Mouse (Mus musculus): ENCODE measurements around the gene Pop4.
"Not testable (repeated sequence)": the region's sequence is repeated elsewhere in the genome, so short reads cannot be mapped to it uniquely, and the experiment has no call there.

Pop4 gene

DNA sequence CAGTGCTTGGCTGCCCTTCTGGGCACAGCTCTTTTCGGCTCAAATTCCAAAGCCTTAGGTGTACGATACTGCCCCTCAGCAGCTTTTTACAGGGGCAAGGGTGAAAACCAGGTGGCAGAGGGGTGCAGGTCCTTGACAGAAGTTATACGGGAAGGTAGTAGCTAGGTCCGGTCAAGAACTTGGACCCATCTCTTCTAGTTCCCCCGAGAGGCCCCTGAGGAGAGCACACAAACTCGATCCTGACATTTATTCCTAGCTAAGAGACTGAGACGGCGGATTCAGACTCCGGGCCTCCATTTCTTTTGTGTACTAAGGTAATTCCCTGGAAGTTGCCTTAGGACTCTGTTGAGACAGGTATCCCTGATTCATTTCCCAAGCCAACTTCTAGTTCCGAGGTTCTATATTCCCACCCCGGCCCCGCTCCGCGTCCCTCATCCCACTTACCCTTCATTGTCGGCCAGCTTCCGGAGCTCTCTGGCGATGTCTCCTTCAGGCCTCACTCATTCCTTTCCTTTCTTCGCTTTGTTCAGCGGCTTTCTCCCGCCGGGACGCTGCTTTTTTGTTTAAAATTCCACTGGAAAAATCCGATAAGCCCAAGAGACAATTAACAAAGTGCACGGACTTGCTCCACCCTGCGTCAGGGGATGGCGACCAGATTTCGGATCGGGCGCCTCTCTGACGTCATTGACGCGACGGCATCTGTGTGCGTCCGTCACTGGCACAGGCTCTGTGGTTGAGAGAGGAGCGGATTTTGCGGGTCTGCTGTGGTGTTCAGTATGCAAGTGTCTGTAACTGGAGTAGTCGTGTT is at the start of gene Pop4:
TSS of gene Pop4 (minus strand) at position 721 of the 808 bp plus-strand sequence.
- DNase-seq (ENCODE audit: extremely low read depth, low read depth), result peak; percentile 70

DNA sequence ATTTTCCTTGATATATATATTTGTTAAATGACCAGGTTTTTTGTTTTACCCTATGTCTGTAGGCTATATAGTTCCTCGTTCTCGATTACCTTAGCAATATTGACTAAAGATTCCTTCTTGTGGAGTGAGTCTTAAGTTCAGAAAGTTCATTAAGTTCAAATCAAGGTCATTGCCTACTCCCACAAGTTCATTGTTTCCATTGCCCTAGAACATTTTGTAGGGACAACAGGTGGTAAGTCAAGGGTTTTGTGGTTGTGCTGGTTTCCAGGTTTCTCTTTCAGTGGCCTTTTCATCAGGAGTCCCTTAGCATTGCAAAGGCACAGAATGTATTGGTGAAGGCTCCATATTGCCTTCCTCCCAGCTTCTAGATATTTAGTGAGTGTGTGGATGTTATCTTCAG is 49.4 kb upstream of the Pop4 start:
- DNase-seq (ENCODE audit: extremely low read depth, low read depth), result no peak

DNA sequence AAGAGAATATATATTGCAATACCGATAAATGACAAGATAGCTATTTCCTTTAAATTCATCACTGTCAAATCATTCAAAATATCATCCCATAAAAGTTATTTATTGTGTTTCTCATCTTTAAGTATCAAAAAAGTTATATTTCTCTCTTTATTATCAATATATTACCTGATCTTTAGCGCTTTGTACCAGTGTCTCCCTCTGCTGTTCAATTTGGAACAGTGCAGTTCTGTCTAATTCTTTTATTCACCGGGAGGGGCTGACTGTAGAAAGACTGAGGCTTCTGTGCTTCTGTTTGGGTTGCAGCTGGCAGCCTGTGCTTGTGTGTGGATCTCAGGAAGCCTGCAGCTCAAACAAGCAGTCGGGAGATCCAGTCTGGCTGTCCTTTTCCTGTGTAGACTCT is 11.0 kb upstream of the Pop4 start:
- DNase-seq (ENCODE audit: extremely low read depth, low read depth), result not testable (repeated sequence)

DNA sequence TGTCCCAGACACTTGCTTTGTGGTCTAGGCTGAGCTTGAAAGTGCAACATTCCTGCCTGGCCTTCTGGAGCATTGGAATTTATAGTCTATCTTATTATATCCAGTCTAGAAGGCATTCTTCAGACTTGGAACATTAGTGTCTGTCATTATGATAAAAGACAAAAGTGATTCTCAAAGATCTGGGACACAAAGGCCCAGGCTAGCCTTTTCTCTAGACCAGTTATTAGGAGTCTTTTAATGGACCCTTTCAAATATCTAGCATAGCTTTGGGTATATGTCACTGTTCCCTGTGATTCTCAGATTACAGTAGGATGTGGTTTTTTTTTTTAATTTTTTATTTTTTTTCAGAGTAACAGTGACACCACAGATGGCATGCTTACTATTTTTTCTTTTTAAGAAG is 1.3 kb upstream of the Pop4 start:
- no peak for DNase-seq (ENCODE audit: extremely low read depth, low read depth)

DNA sequence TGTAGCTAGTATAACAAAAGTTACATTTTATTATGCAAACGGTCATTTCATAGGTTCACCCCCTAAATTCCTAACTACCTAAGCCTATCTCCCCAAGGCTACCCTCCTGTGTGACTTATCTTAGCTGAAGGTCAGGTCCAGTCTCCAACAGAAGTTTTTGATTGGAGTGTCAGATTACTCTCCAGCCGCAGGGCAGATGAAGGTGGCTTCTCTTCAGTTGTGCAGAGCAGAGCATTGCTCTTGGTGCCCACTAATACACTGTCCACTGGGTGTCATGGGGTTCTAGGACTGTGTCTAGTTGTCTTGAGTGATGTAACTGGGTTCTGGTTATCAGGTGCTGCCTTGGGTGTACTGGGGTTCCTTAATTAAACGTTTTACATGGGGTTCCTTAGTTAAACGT is 636 bp upstream of the Pop4 start:
- DNase-seq (ENCODE audit: extremely low read depth, low read depth), result no peak

DNA sequence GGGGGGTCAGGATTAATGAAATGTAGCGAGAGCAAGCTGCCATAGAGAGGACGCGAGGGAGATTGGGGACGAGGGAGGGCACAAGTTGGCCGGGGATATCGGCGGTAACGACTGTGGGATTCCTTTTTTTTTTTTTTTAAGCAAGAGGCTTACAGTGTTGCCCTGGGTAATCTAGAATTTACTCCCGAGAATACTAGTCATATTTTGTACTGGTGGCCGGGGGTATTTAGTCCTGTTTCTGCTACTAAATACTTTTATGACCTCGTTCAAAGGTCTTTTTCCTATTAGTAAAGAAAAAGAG is 238 bp upstream of the Pop4 start:
- DNase-seq (ENCODE audit: extremely low read depth, low read depth), result no peak

DNA sequence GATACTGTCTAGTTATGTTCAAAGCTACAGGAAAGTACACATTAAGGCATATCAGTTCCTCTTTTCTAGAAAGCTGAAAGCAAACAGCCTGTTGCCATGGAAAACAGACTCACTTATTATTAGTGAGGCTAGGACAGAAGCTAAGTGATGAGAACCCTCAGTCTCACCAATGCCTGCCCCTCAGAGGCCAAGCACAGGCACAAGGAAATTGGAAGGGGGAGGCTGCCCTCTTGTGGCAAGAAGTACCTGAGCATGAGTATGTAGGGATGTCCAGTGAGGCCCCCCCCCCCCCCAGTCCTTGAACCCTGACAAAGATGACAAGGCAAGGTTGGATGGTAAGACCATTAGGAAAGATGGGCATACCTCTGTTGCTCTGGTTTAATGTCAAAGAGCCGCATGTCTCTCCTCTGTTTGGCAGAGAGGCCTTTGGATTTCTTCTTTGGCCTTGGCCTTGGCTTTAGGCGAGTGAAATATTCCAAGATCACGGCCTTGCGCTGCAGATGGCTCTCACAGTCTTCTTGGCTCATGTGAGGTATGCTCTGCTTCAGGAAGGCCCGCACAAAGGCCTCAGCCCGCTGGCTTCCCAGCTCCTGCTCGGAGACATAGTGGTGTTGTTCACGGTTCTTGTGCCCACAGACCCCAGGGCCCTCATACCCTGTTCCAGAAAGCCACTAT is 4.1 kb downstream of the Pop4 start:
- no peak for DNase-seq (ENCODE audit: extremely low read depth, low read depth)

DNA sequence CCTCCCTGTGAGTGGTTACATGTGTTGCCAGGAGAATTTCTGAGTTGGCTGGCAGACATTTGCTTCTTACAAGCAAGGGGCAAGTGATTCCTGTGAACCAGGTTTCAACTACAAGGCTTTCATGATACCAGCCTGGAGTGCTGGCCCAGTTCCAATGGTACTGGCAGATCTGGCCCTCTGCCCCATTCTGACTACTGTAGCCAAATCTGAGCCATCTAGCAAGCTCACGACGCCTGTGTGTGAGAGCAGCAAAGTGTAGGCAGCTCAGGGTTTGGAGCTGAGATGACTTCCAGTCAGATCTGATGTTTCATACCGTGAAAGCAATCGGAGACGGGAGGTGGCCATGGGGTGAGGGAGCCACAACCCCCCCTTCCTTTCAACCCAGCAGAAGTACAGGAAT is 8.8 kb downstream of the Pop4 start:
- DNase-seq (ENCODE audit: extremely low read depth, low read depth), result no peak

DNA sequence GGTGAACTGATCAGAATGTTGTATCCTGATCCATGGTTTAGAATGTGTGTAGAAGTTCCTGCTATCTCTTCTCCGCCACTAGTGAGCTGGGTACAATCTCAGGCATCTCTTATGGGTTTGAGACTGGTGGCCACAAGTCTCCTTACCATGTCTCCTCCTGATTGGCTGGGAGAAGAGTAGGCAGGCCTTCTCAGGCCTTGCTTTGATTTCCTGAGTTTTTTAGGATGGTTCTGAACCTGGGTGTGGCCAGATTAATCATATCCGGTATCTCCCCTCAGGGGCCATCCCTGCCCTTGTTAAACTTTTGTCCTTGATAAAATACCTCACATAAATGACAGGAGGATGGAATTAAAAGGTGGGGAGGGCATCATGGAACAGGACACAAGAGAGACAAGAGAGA is 11.6 kb downstream of the Pop4 start:
- DNase-seq (ENCODE audit: extremely low read depth, low read depth), result no peak

DNA sequence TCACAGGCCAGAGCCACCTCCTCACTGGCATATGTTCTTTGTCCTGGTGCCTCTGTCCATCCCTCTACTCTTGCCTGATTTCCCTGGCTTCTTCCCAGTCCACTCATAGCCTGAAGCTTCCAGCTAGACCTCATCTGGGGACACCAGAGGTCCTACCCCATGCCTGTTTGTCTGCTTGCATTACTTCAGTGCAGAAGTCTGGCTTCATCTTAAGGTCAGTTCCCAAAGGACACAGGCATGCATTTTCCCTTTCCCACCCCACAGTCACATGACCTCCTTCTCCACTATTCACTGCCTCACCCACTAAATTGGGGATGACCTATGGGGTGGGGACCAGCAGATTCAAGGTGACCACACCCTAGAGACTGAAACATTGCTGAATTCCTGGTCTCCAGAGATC is 17.8 kb downstream of the Pop4 start:
- DNase-seq (ENCODE audit: extremely low read depth, low read depth), result no peak

DNA sequence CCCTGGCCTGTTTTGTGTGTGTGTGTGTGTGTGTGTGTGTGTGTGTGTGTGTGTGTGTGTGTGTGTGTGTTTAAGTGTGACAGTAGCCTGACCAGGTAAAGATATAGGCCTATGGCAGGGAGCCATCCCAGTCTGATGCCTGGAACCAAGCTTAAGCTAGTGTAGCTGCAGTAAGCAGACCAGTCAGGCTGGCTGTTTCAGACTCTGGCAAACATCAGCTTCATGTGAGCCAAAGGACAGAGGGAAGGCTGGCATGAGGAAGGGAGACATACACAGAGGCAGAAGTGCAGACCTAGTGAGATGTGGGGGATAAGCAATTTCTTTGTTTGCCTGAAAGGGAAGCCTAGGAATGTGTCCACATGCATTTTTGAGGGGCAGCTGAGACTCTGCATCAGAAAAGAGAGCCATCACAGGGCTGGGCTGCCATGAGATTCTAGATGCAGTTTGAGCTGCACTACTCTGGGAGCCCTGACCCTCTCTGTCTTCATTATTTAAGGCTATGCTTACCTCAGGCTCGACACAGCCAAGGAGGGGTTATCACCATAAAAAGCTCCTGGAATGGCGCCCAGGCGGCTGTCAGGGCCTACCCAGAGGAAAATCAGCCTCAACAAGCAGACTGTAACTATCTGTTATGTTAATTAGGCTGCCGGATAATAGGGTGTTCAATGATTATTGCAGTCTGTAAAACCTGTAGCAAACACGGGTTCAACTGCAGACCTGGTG is 19.6 kb downstream of the Pop4 start:
- DNase-seq (ENCODE audit: extremely low read depth, low read depth), result no peak

DNA sequence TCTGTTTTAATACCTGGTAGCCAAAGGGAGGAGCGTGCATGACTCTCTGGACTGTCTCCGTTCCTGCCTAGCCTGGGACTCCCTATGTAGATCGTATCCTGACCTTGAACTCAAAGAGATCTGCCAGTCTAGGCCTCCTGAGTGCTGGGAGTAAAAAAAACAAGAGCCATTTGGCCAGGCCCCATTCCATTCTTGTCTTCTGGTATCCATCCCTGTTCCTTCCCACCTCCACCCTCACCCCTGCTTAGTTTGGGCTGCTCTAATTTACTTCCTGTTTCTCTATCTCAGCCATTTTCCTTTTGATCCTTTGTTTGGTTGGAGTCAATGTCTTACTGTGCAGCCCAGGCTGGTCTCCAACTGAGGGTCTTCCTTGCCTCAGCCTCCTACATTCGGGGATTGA is 28.8 kb downstream of the Pop4 start:
- DNase-seq (ENCODE audit: extremely low read depth, low read depth), result no peak

DNA sequence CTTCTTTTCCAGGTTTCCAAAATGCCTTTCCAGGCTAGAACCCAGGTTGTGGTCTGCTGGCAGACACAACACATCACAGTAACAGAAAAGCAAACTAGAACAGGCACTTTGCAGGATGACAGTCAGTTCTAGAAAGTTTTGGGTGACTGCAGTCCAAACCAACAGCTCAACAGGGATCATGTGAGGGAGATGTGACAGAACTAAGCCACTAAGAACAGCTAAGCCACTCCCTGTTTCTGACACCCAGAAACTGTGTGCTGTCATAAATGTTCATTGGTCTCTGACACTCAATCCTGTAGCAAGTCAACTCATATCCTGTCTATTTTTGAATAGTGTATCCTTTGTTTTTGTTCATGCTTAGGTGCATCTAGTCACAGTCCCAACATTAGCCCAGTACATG is 34.1 kb downstream of the Pop4 start:
- no peak for DNase-seq (ENCODE audit: extremely low read depth, low read depth)

DNA sequence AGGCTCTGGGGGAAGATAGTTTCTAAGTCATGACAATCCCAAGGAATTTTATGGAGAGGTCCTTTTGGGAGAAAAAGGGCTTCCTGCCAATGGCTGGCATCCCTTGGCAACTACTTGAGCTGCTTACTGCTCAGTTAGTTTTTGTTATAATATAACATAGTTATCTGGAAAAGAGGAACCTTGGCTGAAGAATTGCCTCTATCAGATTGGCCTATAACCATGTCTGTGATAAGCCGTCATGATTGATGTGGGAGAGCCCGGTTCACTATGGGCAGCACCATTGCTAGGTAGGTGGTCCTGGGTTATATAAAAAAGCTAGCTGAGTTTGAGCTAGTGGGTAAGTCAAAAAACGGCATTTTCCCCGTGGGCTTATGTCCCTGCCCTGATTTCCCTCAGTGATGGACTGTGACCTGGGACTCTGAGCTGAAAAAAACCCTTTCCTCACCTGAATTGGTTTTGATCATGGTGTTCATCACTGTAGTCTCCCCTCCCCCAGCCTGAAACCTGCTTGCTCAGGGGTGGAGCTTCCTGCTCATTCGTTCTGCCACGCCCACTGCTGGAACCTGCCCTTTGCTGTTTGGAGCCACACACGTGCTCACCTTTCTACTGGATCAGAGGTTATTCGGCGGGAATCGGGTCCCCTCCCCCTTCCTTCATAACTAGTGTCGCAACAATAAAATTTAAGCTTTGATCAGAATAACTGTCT is 34.7 kb downstream of the Pop4 start:
- DNase-seq (ENCODE audit: extremely low read depth, low read depth), result no peak

DNA sequence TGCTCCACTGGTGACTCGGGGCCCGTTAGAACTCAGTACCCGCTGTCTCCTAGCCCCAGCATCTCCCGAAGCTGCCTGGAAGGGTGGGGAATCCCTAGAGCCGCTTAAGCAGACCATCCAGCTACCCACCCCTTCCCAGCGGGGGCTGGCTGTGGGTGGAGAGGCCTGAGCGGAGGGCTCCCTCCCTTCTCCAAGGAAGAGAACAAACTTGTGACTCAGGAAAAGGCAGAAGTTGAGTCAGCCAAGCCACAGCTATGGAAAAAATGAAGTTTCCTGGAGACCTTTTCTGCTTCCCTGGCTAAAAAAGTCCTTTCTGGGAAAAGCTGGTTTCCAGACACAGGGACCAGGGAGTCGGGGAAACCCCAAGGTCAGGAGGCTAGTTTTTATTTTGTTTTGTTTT is 40.9 kb downstream of the Pop4 start:
- no peak for DNase-seq (ENCODE audit: extremely low read depth, low read depth)

DNA sequence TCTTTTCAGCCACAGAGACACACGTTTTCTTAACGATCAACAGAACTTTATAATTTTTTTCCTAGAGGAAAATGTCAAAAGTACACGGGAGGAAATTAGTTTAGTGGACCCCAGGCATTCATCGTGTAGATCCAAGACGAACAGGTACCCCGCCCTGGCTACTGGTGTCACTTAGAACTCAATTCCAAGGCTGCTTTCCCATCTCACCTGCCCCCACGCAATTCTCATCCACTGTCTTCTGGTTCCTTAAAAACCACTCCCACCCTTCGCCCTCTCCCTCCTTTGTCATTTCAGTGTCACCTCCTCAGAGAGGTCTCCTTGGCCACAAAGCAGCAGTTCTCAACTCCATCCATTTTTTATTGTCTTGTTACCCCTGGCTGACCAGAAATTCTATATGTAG is 42.9 kb downstream of the Pop4 start:
- DNase-seq (ENCODE audit: extremely low read depth, low read depth), result no peak

DNA sequence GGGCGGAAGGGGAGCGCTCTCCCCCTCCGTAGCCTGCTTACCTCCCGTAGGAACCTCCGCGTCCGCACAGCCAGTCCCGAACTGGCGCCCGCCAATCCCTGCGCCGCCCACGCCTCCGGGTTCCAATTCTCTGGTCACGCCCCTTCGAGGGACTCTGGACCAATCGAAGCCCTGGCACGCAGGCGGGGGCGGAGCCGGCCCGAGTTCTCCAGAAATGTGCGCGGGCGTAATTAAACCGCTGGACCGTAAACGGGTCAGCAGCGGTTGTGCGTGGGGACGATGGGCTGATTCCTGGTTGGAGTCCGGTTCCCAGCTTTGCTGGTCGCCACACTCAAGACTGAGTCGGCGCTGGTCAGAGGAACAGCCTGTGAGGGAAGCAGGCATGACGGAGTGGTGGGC is 43.3 kb downstream of the Pop4 start, which contains the start of gene Plekhf1:
TSS of gene Plekhf1 (minus strand) at position 117 of the 399 bp plus-strand sequence.
- peak; percentile 75 for DNase-seq (ENCODE audit: extremely low read depth, low read depth)

DNA sequence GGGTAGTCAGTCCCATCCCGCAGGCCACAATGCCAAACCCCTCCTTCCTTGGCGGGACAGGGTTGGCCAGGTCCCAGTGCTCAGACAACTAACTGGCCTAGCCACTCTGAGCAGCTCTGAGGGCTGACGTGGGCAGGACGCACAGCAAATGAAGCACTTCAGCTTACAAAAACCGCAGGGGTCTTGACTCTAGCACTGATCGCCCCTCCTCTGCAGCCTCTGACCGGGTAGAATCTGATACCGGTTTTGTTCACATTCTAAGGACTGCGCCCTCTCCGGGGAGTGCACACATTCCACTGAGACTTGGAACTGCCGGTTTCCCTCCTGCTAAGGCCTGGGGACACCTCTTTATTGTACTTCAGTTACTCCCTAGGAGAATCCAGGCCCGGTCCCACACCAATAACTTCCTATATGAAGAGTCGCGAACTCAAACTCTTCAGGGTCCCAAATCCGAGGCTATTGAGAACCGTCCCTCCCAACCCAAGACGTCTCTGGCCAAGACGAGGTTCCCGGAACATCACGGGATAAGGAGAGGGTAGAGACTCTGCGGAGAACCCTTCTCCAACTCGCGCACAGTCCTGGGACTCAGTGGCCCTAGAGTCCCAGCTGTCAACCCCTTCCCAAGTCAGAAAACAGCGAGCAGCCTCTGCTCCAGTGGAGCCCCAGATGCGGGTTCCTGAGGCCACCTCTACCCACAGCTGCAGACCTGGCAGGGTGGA is 43.9 kb downstream of the Pop4 start:
- DNase-seq (ENCODE audit: extremely low read depth, low read depth), result peak; percentile 45

DNA sequence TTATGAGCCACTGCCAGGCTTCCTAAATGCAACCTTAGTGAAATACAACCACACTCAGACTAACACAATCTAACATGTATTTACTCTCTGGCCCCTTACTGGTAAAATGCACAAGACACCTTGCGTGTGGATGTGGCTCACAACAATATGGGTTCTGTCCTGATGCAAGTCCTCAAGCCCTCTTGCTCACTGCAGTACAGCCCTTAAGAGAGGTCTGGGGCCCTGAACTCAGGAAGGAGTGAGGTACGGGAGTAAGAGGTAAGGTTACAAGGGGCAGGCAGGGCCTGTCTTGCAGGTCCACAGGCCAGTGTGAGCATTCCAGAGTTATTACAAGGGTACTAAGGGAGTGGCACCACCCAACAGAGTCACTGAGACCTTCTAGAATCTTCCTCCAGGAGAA is 45.0 kb downstream of the Pop4 start:
- no peak for DNase-seq (ENCODE audit: extremely low read depth, low read depth)

DNA sequence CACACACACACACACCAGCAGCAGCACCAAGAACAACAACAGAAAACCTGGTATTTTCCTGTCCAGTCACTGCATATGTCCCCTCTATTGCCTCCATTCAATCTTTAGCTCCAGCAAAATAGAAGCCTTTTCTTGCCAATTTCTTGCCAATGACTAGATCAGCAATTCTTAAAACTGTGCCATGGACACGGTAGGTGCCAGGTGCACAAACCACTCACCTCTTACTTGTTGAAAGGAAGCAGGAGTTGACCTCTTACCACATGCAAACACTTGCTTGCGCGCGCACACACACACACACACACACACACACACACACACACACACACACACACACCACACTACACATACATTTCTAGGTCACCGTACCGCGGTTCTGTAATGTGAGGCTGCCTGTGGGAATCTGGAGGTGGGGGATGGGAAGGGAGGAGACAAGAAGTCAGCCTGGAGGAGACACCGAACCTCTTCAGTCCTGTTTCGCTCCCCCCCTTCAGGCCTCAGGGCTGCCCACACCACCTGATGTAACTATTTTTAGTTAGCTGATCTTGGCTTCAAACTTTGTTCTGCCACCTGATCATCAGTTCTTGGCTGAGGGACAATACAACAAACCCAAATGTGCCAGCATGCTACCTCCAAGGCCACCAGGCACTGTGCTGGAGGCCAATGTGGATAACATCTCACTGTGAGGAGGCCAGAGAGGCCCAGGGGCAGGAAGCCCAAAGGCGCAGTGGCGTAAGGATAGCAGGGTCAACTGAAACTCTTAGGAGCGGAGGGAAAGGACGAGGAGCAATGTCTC is 46.5 kb downstream of the Pop4 start:
- DNase-seq (ENCODE audit: extremely low read depth, low read depth), result no peak

All from MEL-GATA-1-ER (cell line).